In genomic region chr16:52094735-52095459, GRCm38 (mm10) we compare ENCODE assay signal across 8 mouse cellular contexts.
DNase-seq lines count a peak whose midpoint lies in the region; ATAC-seq and TF ChIP-seq lines count a peak whose summit lies in the region.

No protein-coding gene starts in this region.

- H3K36me3 ChIP-seq in MEL (ENCODE audit: control insufficient read depth in 1 of 2, insufficient read depth in 2 of 2, low read length in 2 of 2) = peaks cover 0 to 2% of the 10 kb centered on the region in 2 experiments; a peak in 1 of 4 replicates
- no peaks in the 10 kb centered on the region for H3K36me3 ChIP-seq in lung, postnatal 0 days (ENCODE audit: insufficient read depth, low read length)
- H3K36me3 ChIP-seq in kidney, embryonic 16.5 days (ENCODE audit: insufficient read depth, low read length) = peaks cover 5% of the 10 kb centered on the region; the same call in 1 of the 2 replicates

- H3K9me3 ChIP-seq in MEL (replicated peaks; ENCODE audit: insufficient read depth, low read length) = no peaks in the 10 kb centered on the region
- H3K9me3 ChIP-seq in lung, postnatal 0 days (ENCODE audit: low read length) = no peaks in the 10 kb centered on the region
- H3K9me3 ChIP-seq in kidney, embryonic 16.5 days (ENCODE audit: low read length) = no peaks in the 10 kb centered on the region

- H3K79me2 ChIP-seq in MEL (ENCODE audit: control insufficient read depth, insufficient read depth, low read length, poor library complexity) = no peaks in the 10 kb centered on the region

- H3K9ac ChIP-seq in MEL (ENCODE audit: control insufficient read depth, low read depth, low read length, poor library complexity, severe bottlenecking) = no peak overlapping the region
- H3K9ac ChIP-seq in lung, postnatal 0 days (replicated peaks; ENCODE audit: low read depth) = no peak overlapping the region
- H3K9ac ChIP-seq in kidney, embryonic 16.5 days (replicated peaks; ENCODE audit: low read length) = no peak overlapping the region

- DNase-seq in 3T3-L1 (ENCODE audit: low read depth, low spot score) (peak; percentile 80), MEL (ENCODE audit: low read depth, low spot score) (peak; percentile 11)
- peak; percentile 95 for DNase-seq in lung, postnatal 0 days (ENCODE audit: low spot score)
- no peak for DNase-seq in left cerebral cortex, postnatal 25 days (ENCODE audit: low spot score in 2 of 2)
- DNase-seq in left cerebral cortex, adult 18-20 months (ENCODE audit: low spot score in 2 of 2) = no peak

- ATAC-seq in granulocyte monocyte progenitor cell, adult 5-6 weeks (replicated peaks; ENCODE audit: poor library complexity, severe bottlenecking) = peak; percentile 76
- peak; percentile 91 for ATAC-seq in lung, postnatal 0 days
- no peak for ATAC-seq in kidney, embryonic 16.5 days (ENCODE audit: low FRiP score, low TSS enrichment)
- no peak for ATAC-seq in erythroid progenitor cell, adult 5-6 weeks (replicated peaks; ENCODE audit: low FRiP score, poor library complexity, severe bottlenecking)

- H3K27ac ChIP-seq in MEL (ENCODE audit: control insufficient read depth, low read depth, low read length) = no peak overlapping the region
- H3K27ac ChIP-seq in lung, postnatal 0 days (ENCODE audit: low read length) = peak overlapping the region; percentile 85
- no peak overlapping the region for H3K27ac ChIP-seq in kidney, embryonic 16.5 days (ENCODE audit: low read length)

- TF ChIP-seq EP300 in MEL (IDR thresholded peaks at IDR 0.05; ENCODE audit: low read depth in 1 of 2, low read length in 2 of 2) = no peak
- TF ChIP-seq EP300 in lung, postnatal 0 days (IDR thresholded peaks at IDR 0.05) = peak; percentile 100

- no peaks in the 10 kb centered on the region for H3K27me3 ChIP-seq in MEL (ENCODE audit: control insufficient read depth in 1 of 2, insufficient read depth in 2 of 2, low read length in 2 of 2)
- no peaks in the 10 kb centered on the region for H3K27me3 ChIP-seq in lung, postnatal 0 days (replicated peaks; ENCODE audit: insufficient read depth, low read length)
- H3K27me3 ChIP-seq in kidney, embryonic 16.5 days (ENCODE audit: insufficient read depth, low read length) = no peaks in the 10 kb centered on the region

- WGBS in lung, postnatal 0 days = 60% methylated on average over 10 of the region's 10 CpGs
- WGBS in kidney, embryonic 16.5 days = 85% methylated on average over 10 of the region's 10 CpGs

- intact Hi-C loops in left cerebral cortex, postnatal 25 days (cut with DNase I) = no loop called here

- no peak overlapping the region for H3K4me2 ChIP-seq in lung, postnatal 0 days (replicated peaks; ENCODE audit: low read depth, low read length)
- no peak overlapping the region for H3K4me2 ChIP-seq in kidney, embryonic 16.5 days (replicated peaks; ENCODE audit: low read depth, low read length)

- no peak for TF ChIP-seq POLR2A in MEL (IDR thresholded peaks at IDR 0.05; ENCODE audit: control insufficient read depth in 1 of 2, insufficient read depth in 1 of 2, low read depth in 1 of 2, low read length in 2 of 2, poor library complexity in 1 of 2)

- H3K4me1 ChIP-seq in MEL (ENCODE audit: control insufficient read depth in 1 of 2, insufficient read depth in 2 of 2, low read length in 2 of 2) = peaks cover 5 to 7% of the 10 kb centered on the region in 2 experiments
- H3K4me1 ChIP-seq in lung, postnatal 0 days (ENCODE audit: insufficient read depth, low read depth, low read length) = peaks cover 28% of the 10 kb centered on the region
- H3K4me1 ChIP-seq in kidney, embryonic 16.5 days (ENCODE audit: insufficient read depth, low read length) = peaks cover 24% of the 10 kb centered on the region

- no peak overlapping the region for H3K4me3 ChIP-seq in MEL (ENCODE audit: control insufficient read depth in 1 of 2, insufficient read depth in 1 of 2, low read depth in 2 of 2, low read length in 2 of 2)
- H3K4me3 ChIP-seq in lung, postnatal 0 days (ENCODE audit: low read depth, low read length) = no peak overlapping the region
- H3K4me3 ChIP-seq in kidney, embryonic 16.5 days (ENCODE audit: low read length) = no peak overlapping the region

- TF ChIP-seq CTCF in MEL (IDR thresholded peaks at IDR 0.05 in 2 of 3, conservative IDR thresholded peaks at IDR 0.05 in 1 of 3; ENCODE audit: control insufficient read depth in 1 of 3, insufficient read depth in 1 of 3, low read depth in 2 of 3, low read length in 3 of 3, poor library complexity in 1 of 3, severe bottlenecking in 1 of 3) = no peak
- TF ChIP-seq CTCF in lung, postnatal 0 days (IDR thresholded peaks at IDR 0.05) = no peak

- no peak for TF ChIP-seq RAD21 in MEL (IDR thresholded peaks at IDR 0.05; ENCODE audit: low read depth, low read length)

TF ChIP-seq in MEL, 35 proteins besides CTCF, POLR2A, EP300 and RAD21:
- TF ChIP-seq ETS1 (IDR thresholded peaks at IDR 0.05; ENCODE audit: low read depth, low read length) (no peak), ZMIZ1 (IDR thresholded peaks at IDR 0.05; ENCODE audit: low read depth, low read length) (no peak), ZC3H11A (IDR thresholded peaks at IDR 0.05; ENCODE audit: low read depth, low read length) (no peak), RCOR1 (IDR thresholded peaks at IDR 0.05; ENCODE audit: low read depth, low read length) (no peak), HCFC1 (IDR thresholded peaks at IDR 0.05; ENCODE audit: low read depth, low read length) (no peak), SMC3 (IDR thresholded peaks at IDR 0.05; ENCODE audit: low read depth, low read length) (no peak), ELF1 (IDR thresholded peaks at IDR 0.05; ENCODE audit: low read depth, low read length) (no peak), TAL1 (IDR thresholded peaks at IDR 0.05; ENCODE audit: low read length) (no peak), KAT2A (conservative IDR thresholded peaks at IDR 0.05; ENCODE audit: low read depth, low read length) (no peak), TCF12 (IDR thresholded peaks at IDR 0.05; ENCODE audit: low read depth, low read length) (no peak), CHD1 (IDR thresholded peaks at IDR 0.05; ENCODE audit: low read depth, low read length) (no peak), MAZ (IDR thresholded peaks at IDR 0.05; ENCODE audit: low read depth, low read length) (no peak), MXI1 (IDR thresholded peaks at IDR 0.05; ENCODE audit: low read depth, low read length) (no peak), ZKSCAN1 (IDR thresholded peaks at IDR 0.05; ENCODE audit: low read depth, low read length) (no peak)

Comparison
In these comparisons a context has a peak if more than half of its experiments do, and no peak if none do; other contexts are left out.
1. DNase-seq: peak in 3T3-L1 (single experiment), MEL (single experiment) and lung, postnatal 0 days (single experiment); none in left cerebral cortex, postnatal 25 days (0 of 2) and left cerebral cortex, adult 18-20 months (0 of 2).
2. ATAC-seq: peak in granulocyte monocyte progenitor cell, adult 5-6 weeks (single experiment) and lung, postnatal 0 days (single experiment); none in kidney, embryonic 16.5 days (single experiment) and erythroid progenitor cell, adult 5-6 weeks (single experiment).